Mouse (Mus musculus): ENCODE measurements around the gene Acbd3.

DNA sequence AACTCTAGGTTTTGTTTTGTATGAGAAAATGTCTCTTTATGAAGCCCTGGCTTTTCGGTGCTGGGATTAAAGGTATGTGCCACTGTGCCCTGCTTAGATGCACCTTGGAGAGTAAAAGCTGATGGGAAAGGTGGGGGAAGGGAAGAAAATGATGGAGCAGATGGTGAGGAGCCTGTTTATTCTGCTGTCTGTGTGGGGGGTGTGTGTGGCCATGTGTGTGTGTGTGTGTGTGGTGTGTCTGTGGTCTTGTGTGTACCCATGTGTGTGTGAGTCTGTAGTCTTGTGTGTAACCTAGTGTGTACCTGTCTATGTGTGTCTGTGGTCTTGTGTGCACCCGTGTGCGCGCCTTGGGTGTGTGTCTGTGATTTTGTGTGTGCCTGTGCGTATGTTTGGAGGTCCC, 72.8 kb downstream of the Acbd3 start:
- no peak for TF ChIP-seq CTCF (IDR thresholded peaks at IDR 0.05; ENCODE audit: extremely low read depth, insufficient read length, insufficient replicate concordance, low read depth, low read length)
- no peak for TF ChIP-seq POLR2A (IDR thresholded peaks at IDR 0.05; ENCODE audit: low read depth, low read length)
